Mouse (Mus musculus) hindbrain, embryonic 11.5 days (tissue): Measurements from ENCODE around the gene Slc25a41. TPM values are rescaled to one million over a fixed set of nuclear protein-coding genes. Genes with fewer than 3 reads are reported as not detected.
"Not testable (repeated sequence)": the region's sequence is repeated elsewhere in the genome, so short reads cannot be mapped to it uniquely, and the experiment has no call there.

Experiments
- ATAC-seq: fragments of 200-750 bp; cut with Nextera tagmentation; 2 replicates; pipeline ENCODE4 v1.8.0; 2017; ENCODE audit warnings: mild to moderate bottlenecking, moderate TSS enrichment, moderate library complexity; ENCODE audit not compliant: low FRiP score
- DNase-seq: peaks from one replicate; pipeline ENCODE4 v3.0.0-alpha.2; 2015; ENCODE audit warnings: low spot score
- H3K27ac ChIP-seq: fragments of 300-500 bp; sonication (generic); 2 replicates; pipeline ENCODE4 v1.5.1; 2014; ENCODE audit warnings: mild to moderate bottlenecking, low read depth, low read length
- H3K27me3 ChIP-seq: fragments of 300-500 bp; sonication (generic); 2 replicates; pipeline ENCODE4 v1.6.1; 2014; ENCODE audit warnings: mild to moderate bottlenecking, low read length, moderate library complexity, mixed read lengths; ENCODE audit not compliant: control insufficient read depth, insufficient read depth
- H3K36me3 ChIP-seq: fragments of 300-500 bp; sonication (generic); 2 replicates; pipeline ENCODE4 v1.6.1; 2014; ENCODE audit warnings: mild to moderate bottlenecking, low read length, moderate library complexity, mixed read lengths; ENCODE audit not compliant: control insufficient read depth, insufficient read depth
- H3K4me1 ChIP-seq: fragments of 300-500 bp; sonication (generic); replicated peaks from 2 replicates; pipeline ENCODE4 v1.6.1; 2014; ENCODE audit warnings: low read length, mixed read lengths; ENCODE audit not compliant: control insufficient read depth, insufficient read depth
- H3K4me2 ChIP-seq: fragments of 300-500 bp; sonication (generic); replicated peaks from 2 replicates; pipeline ENCODE4 v1.6.1; 2014; ENCODE audit warnings: mild to moderate bottlenecking, low read depth, low read length
- H3K4me3 ChIP-seq: fragments of 300-500 bp; sonication (generic); 2 replicates; pipeline ENCODE4 v1.5.1; 2014; ENCODE audit warnings: low read depth, low read length
- H3K9ac ChIP-seq: fragments of 300-500 bp; sonication (generic); 2 replicates; pipeline ENCODE4 v1.6.1; 2014; ENCODE audit warnings: low read depth, low read length
- H3K9me3 ChIP-seq: fragments of 300-500 bp; sonication (generic); 2 replicates; pipeline ENCODE4 v1.6.1; 2016; ENCODE audit warnings: low read length; ENCODE audit not compliant: control insufficient read depth
- WGBS: fragments of 180-500 bp; shearing (Covaris S2); extraction: QIAGEN DNeasy Blood & Tissue Kit; methylation state at CpG from one replicate; pipeline ENCODE4 v1.1.7; 2014; 5-methylcytosine and 5-hydroxymethylcytosine counted together
- polyA plus RNA-seq: library from polyadenylated mRNA; unstranded; fragments of >200 nt; fragmentation: Nextera tagmentation; extraction: Ambion mirVana; gene quantifications from 2 replicates; pipeline ENCODE4 v1.2.1, GENCODE M21; 2014

The Slc25a41 gene
- polyA plus RNA-seq, 1 experiment from 2014 or later = not detected

DNA sequence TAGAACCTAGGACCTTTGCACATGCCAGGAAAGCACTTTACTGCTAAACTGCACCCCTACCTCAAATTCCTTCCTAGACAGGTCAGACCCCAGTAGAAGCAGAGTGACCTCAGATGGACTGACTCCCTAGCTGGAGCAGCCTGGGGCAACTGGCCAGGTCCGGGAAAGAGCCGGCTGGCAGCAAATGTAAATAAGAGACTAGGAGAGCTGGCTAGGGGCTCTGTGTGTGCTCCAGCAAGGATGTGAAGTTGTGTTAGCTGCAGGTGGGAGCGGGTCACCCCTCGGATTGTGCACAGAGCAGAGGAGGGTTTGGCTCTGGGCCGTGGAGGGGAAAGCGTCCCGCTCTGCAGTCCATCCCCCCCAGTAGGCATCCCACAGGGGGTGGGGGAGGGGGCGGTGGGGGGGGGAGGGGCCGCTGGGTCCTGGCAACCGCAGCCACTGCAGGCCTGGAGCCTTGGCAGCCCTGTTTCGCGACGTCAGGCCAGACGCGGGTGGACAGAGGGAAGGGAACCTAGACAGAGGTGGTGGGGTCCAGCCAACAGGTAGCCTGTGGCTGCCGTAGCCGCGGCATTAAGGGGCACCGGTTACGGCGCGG lies 17.5 kb upstream of the Slc25a41 start, which contains the start of gene Crb3:
Gene Crb3, plus strand, starts transcription at position 215 of the 595 bp plus-strand sequence.
- peaks cover 5% of the 10 kb centered on the region for H3K4me1 ChIP-seq
- peak within 1 kb of the TSS; percentile 70 for H3K27ac ChIP-seq
- H3K36me3 ChIP-seq = no peaks in the 10 kb centered on the region
- WGBS = under 1% methylated on average over 16 of the region's 22 CpGs
- H3K4me3 ChIP-seq = peak within 1 kb of the TSS; percentile 75
- no peaks in the 10 kb centered on the region for H3K9me3 ChIP-seq
- peak within 1 kb of the TSS; percentile 85 for H3K4me2 ChIP-seq
- H3K27me3 ChIP-seq = peaks cover 27% of the 10 kb centered on the region
- ATAC-seq (peak; percentile 15), DNase-seq (no peak)
- H3K9ac ChIP-seq = peak within 1 kb of the TSS; percentile 52

DNA sequence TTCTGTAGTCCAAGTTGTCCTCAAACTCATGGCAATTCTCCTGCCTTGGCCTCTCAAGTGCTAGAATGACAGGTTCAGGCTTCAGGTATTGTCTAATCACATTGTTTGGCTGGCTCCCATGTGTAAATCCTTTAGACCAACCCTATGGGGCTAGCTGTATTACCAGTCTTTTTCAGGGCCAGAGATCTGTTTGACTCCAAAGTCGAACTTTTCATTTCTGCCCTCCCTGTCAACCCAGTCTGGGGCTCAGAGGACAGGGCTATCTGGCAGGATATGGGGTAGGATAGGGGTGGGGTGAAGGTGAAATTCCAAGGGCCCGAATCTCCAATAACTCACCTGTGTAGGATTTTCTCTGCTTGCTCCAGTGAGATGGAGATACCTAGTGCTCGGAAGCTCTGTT lies 14.8 kb upstream of the Slc25a41 start:
- Histone ChIP-seq H3K27ac (no peak overlapping the region), H3K27me3 (peaks cover 4% of the 10 kb centered on the region; the same call in 1 of the 2 replicates), H3K4me3 (no peak overlapping the region), H3K4me1 (no peaks in the 10 kb centered on the region; the same call in 1 of the 2 replicates), H3K9me3 (no peaks in the 10 kb centered on the region), H3K9ac (no peak overlapping the region), H3K36me3 (no peaks in the 10 kb centered on the region), H3K4me2 (no peak overlapping the region)
- WGBS = 75% methylated on average over 3 of the region's 3 CpGs
- no peak for DNase-seq
- no peak for ATAC-seq

- not testable (repeated sequence) for H3K4me3 ChIP-seq, H3K36me3 ChIP-seq, ATAC-seq, H3K27me3 ChIP-seq, H3K27ac ChIP-seq, H3K4me1 ChIP-seq, DNase-seq, H3K9me3 ChIP-seq, H3K4me2 ChIP-seq, H3K9ac ChIP-seq
- 74% methylated on average over 4 of the region's 4 CpGs for WGBS
Measured at GRCm38 (mm10) chr17:57051679-57052078, 10.2 kb upstream of the Slc25a41 start.

GRCm38 (mm10) chr17:57048816-57049215 lies 7.4 kb upstream of the Slc25a41 start:
- no peaks in the 10 kb centered on the region for H3K4me1 ChIP-seq
- 95% methylated on average over 3 of the region's 3 CpGs for WGBS
- no peak overlapping the region for H3K9ac ChIP-seq
- H3K27me3 ChIP-seq = no peaks in the 10 kb centered on the region
- no peak overlapping the region for H3K27ac ChIP-seq
- no peaks in the 10 kb centered on the region for H3K36me3 ChIP-seq
- ATAC-seq (no peak), DNase-seq (no peak)
- no peak overlapping the region for H3K4me2 ChIP-seq
- H3K4me3 ChIP-seq = no peak overlapping the region
- no peaks in the 10 kb centered on the region for H3K9me3 ChIP-seq

DNA sequence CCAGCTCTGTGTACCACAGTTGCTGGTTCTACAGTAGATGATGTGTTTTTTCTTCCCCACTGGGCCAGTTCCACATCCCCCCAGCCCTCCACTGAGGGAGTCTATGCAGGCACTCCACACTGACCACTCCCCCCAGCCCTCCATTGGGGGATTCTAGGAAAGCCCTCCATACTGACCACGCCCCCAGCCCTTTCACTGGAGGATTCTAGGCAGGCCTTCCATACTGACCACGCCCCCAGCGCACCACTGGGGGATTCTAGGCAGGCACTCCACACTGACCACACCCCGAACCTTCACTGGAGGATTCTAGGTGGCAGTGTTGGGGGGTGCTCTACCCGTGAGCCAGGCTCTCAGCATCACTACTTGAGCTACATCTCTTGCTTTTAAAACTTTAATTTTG lies 6.0 kb upstream of the Slc25a41 start:
- H3K36me3 ChIP-seq = no peaks in the 10 kb centered on the region
- no peaks in the 10 kb centered on the region for H3K4me1 ChIP-seq
- ATAC-seq (peak; percentile 48; the same call in 1 of the 2 replicates), DNase-seq (no peak)
- no peak overlapping the region for H3K4me3 ChIP-seq
- no peaks in the 10 kb centered on the region for H3K9me3 ChIP-seq
- no peak overlapping the region for H3K4me2 ChIP-seq
- H3K9ac ChIP-seq = no peak overlapping the region
- H3K27me3 ChIP-seq = no peaks in the 10 kb centered on the region
- H3K27ac ChIP-seq = no peak overlapping the region
- 42% methylated on average over 5 of the region's 5 CpGs for WGBS

GRCm38 (mm10) chr17:57038978-57039377 lies 2.5 kb downstream of the Slc25a41 start:
- no peak for DNase-seq
- peaks cover 2% of the 10 kb centered on the region for H3K27me3 ChIP-seq
- H3K27ac ChIP-seq = no peak overlapping the region
- no peak overlapping the region for H3K4me2 ChIP-seq
- no peak for ATAC-seq
- H3K4me3 ChIP-seq = no peak overlapping the region
- H3K36me3 ChIP-seq = no peaks in the 10 kb centered on the region
- no peaks in the 10 kb centered on the region for H3K9me3 ChIP-seq
- no peaks in the 10 kb centered on the region for H3K4me1 ChIP-seq
- H3K9ac ChIP-seq = no peak overlapping the region
- WGBS = 42% methylated on average over 8 of the region's 8 CpGs

GRCm38 (mm10) chr17:57032854-57033253 lies 8.6 kb downstream of the Slc25a41 start:
- Histone ChIP-seq H3K4me1 (peaks cover 9% of the 10 kb centered on the region), H3K27ac (no peak overlapping the region), H3K4me3 (no peak overlapping the region; the same call in 1 of the 2 replicates), H3K9me3 (no peaks in the 10 kb centered on the region), H3K9ac (no peak overlapping the region; the same call in 1 of the 2 replicates), H3K27me3 (no peaks in the 10 kb centered on the region; the same call in 1 of the 2 replicates), H3K36me3 (peaks cover under 1% of the 10 kb centered on the region; the same call in 1 of the 2 replicates), H3K4me2 (peak overlapping the region; percentile 57; the same call in 1 of the 2 replicates)
- no peak for DNase-seq
- ATAC-seq = no peak
- 89% methylated on average over 4 of the region's 4 CpGs for WGBS

DNA sequence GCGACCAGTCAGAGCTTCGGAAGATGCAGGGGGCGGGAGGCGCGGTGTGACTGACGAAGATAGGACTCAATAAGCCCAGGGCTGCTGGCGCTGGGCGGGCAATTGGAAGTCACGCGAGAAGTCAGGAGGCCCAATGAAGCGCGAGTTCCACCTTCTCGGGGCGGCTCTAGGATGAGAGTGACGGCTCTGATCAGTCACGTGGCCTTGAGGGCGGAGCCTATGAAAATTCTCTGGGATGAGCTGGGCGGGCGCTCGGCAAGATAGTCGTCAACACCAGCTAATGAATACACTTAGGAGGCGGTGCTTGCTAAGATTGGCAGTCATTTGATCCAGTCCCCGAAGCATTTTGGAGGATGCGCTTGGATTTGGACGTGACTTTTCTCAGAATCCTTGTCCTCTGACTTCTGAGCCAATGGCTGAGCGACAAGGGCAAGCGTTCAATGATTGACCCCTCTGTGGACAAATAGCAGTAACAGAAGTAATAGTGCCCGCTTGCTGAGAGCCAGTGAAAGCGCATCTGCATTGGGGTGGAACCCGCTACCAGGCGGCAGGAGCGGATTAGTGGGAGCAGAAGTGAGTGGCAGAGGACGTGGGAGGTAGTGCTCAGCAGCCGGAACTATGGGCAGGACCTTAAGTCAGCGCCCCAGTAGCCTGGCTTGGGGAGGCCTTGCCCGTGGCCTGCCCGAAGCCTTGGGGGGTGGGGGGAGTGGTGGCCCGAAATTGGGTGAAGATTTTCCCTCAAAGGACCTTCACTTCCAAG lies 9.6 kb downstream of the Slc25a41 start:
- under 1% methylated on average over 38 of the region's 38 CpGs for WGBS
- H3K4me1 ChIP-seq = peaks cover 9% of the 10 kb centered on the region
- DNase-seq (peak; percentile 99), ATAC-seq (peak; percentile 99)
- H3K4me2 ChIP-seq = peak overlapping the region; percentile 57
- H3K9ac ChIP-seq = peak overlapping the region; percentile 61
- no peaks in the 10 kb centered on the region for H3K9me3 ChIP-seq
- peak overlapping the region; percentile 72 for H3K27ac ChIP-seq
- H3K27me3 ChIP-seq = no peaks in the 10 kb centered on the region
- H3K36me3 ChIP-seq = peaks cover 3% of the 10 kb centered on the region; the same call in 1 of the 2 replicates
- H3K4me3 ChIP-seq = peak overlapping the region; percentile 78
